Mouse (Mus musculus) cerebellum, adult 9-10 months (tissue): Measurements from ENCODE around the gene Klf15.

Experiments
- DNase-seq: peaks from one replicate; pipeline ENCODE4 v3.0.0; 2022

Klf15 gene

DNA sequence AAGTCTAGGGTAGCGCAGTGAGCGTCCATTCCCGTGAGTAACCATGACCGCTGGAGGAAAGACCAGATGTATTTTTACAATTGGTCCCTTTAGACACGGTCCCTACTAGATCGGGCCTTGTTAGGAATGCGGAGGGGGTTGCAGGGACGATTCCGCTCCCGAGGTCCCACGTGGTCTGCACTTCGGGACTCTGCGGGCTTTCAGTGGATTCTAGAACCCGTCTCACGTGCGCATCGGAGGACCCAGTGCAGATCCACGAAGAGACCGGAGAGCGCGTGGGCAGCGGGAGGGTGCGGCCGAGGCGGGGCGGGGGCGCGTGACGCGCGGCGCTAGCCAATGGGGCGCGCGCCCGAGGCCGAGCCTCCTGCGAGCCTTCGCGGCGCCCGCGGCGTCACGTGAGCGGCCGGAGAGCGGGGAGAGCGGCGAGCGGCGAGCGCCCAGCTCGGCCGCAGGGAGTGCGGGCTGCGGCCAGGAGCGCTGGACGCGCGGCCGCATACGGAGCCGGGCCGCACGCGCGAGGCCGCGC, at the start of gene Klf15:
Klf15 (plus strand) TSS at position 396 of the 526 bp plus-strand sequence.
- peak; percentile 84 for DNase-seq

DNA sequence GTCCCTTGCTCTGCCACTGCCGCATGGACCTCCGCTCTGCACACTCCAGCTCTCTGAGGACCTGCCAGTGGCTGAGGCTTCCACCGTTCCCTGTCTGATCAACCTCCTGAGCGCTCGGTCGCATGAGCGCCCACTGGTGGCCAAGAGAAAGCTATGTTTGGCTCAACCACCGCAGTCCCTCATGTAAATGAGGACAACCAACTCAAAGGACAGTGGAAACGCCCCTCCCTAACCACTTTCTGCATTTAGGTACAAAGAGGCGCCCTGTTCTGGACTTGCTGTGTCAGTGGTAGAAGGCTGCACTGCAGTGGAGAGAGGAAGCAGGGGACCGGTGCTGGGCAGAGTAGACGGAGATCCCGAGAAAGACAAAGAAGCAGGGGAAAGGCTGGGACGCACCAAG, 39.8 kb upstream of the Klf15 start:
- peak; percentile 72 for DNase-seq

DNA sequence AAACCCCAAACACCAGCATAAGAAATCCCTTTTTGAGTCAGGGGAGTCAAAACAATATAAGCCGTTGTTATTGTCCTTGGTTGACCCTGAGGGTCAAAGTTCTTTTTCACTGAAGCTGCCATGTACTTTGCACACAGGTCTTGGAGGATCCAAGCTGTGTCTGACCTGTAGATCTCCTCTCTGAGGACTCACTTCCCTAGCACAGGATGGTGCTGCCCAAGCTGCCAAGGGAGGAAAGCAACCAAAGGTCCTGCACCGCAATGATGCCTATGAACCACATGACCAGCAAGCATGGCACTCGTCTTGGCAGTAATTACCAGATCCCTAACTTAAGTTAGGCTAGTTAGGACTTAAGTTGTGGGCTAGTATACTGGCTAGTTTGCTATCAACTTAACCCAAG, 37.0 kb upstream of the Klf15 start:
- DNase-seq, result no peak

DNA sequence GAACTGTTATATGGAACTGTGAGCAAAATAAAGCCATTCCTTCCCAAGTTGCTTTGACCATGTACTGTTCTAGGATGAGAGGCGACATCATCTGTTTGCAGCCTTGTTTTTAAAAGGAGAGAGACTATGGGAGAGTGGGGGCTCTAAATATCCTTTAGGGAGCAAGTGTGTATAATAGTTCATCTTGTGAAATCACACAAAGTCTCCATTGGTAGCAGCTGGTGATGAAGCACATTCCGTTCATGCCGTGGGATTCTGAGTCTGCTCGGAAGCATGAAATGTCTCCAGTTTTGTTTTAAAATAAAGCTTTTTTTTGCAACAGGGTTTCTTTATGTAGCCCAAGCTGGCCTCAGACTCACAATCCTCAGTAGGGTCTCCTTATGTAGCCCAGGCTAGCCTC, 36.4 kb upstream of the Klf15 start:
- DNase-seq, result no peak

DNA sequence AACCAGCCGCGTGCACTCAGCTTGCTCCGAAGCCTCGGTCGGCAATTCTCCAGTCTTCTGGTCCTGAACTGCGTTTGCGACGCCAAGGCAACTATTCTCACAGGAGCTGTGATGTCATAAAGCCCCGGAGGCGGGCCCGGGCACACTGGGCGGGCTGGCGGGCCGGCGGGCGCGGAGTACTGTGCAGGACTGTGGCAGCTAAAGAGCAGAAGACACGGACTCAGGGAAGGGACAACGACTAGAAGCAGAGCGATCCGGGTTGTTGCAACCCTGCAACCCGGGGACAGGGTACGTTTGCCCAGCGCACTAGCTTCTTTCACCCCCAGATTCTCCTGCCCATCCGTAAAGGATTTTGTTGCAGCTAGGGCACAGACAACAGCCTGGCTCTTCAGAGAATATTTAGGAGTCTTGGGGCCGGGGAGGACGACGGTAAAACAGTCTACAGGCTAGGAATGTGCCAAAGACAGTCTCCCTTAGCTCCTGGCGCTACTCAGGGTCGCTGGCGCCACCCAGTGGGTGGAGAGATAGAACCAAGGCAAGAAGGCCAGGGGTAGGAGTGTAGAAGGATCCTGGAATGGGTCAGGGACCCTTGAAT, 33.9 kb upstream of the Klf15 start, which contains the start of gene Cfap100:
Cfap100 (minus strand) TSS at position 418 of the 595 bp plus-strand sequence.
- DNase-seq, result peak; percentile 71

DNA sequence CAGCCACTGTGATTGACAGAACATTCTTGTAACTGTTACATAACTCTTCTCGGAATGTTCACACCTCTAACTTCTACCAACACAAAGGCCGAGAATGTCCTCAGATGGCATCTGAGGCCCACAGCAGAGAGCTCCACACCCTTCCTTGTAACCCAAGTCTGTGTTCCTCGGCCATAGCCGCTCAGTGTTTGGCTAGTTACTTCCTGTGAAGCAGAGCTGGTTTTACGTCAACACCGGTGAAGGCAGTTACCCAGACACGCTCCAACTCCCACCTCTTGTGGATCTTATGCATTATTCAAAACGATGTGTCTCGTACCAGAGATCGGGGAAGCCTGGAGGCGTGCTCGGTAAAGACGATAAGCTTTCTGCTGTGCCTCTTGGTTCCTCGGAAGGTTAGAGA, 32.5 kb upstream of the Klf15 start:
- no peak for DNase-seq

DNA sequence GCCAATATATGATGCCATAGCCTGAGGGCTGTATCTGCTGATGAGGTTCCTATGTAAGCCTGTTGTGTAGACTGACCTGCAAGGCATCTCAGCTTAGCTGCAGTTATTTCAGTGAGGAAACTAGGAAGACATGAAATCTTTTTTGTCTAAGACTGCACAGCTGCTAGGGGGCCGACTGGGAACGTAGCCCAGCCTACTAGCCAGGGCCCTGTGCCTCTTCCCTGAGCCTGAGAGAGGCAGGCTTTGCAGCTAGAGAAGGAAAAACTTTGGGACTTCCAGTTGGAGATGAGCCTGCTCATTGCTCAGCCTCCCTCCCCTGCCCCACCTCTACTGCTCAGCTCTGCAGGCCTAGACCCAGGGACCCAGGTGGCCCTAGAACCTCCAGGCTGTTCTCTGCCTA, 30.9 kb upstream of the Klf15 start:
- no peak for DNase-seq

DNA sequence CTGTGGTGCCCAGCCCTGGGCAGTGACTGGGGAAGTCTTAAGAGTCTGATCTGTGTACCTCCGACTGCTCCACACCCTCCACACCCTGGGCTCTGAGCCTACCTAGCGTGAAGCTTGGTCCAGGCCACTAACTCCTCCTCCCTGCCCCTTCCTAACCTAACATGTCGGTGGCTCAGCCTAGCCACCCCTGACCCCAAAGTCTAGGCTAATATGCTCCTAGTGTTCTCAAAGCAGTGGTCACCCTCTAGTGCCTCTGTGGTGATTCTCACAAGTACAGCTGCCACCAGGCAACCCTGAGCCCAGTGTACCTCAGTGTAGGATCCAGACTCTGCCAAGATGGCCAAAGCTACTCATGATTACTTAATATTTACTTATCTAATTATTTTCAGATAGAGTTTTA, 27.7 kb upstream of the Klf15 start:
- DNase-seq, result peak; percentile 23

DNA sequence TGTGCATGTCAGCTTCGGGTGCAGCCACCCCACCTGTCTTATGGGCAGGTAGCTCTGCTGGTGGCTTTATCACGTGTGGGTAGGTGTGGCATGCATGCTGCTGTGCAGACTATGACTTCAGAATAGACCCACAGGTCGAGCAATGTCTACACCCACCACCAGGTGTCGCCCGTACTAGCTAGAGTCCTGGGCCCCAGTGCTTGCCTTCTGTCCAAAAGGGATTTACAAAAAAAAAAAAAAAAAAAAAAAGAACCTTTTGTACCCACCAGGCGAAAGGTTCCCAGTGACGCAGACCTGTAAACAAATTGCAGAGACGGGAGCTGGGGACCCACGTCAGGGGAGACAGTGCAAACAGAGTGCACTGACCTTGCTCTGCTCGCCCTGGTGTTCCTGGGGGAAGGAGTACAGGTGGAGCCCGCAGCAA, 27.2 kb upstream of the Klf15 start:
- peak; percentile 87 for DNase-seq

DNA sequence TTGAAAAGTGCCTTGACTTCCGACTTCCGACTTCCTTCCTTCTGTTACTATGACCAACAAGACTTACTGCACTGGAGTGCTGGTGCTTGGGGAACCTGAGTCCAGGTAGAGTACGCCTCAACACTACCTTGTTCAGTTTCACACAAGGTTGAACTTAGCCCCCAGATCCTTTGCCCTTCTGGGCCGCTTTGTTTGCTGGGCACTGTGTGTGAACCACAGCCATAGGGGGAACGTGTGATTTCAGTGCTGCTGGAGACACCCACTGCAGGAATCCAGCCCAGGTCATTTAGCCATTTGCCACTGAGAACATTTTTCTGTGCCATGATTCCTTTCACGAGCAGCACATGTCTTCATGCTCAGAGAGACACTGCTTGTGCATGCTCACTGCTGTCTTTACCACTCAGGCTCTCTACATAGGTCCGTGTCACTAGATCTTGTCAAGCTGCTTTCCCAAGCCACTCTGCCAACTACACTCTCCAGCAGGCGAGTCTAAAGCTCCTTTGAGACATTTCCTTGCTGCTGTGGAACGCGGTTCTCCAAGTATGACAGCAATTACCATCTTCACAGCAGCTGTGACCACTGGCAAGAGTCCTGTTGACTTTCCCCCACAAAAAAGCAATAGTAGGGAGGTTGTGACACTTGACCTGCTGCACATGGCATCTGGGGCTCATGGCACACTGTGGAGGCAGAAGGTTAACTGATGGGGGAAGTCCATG, 26.0 kb upstream of the Klf15 start:
- no peak for DNase-seq

DNA sequence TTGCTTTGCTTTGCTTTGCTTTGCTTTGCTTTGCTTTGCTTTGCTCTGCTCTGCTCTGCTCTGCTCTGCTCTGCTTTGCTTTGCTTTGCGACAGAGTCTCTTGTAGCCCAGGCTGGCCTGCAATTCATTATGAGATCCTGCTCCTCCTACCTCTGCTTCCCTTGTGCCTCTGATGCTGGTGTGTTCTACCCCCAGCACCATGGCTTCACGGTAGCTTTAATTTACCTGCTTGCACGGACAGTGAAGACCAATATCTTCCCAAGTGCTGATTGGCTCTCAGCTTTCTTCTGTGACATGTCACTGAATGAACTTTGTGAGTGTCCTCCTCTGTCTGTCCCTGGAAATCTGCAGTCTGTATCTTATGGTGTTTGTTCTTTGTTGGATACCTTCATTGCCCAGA, 25.3 kb upstream of the Klf15 start:
- no peak for DNase-seq

DNA sequence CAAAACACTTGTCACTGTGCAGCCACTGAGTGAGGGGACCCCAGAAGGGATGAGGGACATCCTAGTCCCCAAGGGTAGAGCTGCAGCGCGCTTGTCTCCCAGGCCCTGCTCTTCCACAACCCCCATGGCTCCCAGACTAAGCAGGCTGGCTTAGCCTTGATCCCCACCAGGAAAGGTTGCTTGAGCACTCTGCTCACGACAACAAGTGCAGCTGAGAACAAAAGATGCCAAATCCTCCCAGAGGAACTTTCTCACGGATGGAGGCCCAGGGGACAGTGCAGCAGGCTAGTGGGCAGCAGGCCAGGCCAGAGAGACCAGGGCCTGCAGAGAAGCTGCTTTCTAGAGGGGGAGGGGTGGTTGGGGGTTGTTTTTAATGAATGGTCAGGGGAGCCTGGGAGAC, 15.5 kb upstream of the Klf15 start:
- DNase-seq, result no peak

DNA sequence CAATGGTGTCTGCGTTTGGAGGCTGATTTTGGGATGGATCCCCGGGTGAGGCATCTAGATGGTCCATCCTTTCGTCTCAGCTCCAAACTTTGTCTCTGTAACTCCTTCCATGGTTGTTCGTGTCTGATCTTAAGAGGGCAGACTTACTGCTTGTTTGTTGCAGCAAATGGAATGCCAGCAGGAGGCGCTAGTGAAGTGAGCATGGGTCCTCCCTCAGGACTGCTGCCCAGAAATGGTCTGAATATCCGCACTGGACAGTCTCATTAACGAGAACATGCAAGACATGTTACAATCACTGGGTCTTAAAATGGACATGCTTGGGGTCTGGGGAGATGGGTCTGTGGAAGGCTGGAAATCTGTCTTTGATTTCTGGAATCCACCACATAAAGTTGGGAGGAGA, 12.2 kb upstream of the Klf15 start:
- peak; percentile 91 for DNase-seq

DNA sequence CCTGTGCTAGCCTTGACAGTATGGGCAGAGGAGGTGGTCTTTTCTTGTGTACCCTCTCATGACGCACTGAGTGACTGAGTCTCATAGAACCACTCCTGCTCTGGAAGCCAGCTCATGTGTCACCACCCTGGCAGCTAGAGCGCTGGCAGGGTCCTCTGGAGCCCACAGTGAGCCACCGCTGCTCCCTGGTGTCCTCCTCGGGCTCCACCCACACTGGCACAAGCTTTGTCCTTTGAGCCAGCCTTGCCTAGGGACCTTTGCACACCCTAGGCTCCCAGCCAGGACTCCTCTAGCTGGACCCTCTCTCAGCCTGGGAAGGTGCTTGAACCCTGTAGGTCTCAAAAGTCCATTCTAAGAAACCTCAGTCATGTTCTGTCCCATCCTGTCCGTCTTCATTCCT, 11.7 kb upstream of the Klf15 start:
- peak; percentile 36 for DNase-seq

DNA sequence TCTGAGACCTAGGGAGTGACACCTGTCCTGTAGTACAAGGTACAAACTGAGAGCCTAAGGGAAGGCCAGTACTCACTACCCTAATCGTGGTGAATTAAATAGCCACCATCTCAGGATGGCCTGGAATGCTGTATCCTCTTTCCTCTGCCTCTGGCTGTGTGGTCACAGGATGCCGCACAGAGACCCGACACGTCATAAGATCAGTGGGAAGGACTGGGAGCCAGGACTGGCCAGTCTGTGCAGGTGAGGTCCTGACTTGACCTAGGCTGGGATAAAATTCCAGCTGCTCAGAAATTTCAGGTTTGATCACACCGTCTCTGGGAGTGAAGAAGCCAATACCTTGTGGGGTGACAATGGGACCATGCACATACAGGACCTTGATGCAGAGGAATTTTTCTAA, 10.9 kb upstream of the Klf15 start:
- DNase-seq, result no peak

DNA sequence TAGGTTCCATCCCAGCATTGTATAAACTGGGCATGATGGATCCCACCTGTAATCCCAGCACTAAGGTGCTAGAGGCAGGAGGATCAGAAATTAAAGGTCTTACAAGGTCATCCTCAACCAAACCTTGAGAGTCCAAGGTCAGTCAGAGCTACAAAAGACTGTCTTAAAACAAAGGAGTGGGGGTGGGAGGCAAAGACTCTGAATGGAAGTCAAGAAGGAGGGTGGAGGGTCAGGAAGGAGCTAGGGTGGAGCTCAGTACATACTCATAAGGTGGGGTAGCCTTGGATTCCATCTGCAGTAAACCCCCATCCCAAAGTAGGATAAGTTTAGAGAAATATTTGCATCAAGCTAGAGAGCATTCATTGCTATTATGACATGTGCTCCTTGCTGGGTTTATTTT, 9.8 kb upstream of the Klf15 start:
- DNase-seq, result no peak

DNA sequence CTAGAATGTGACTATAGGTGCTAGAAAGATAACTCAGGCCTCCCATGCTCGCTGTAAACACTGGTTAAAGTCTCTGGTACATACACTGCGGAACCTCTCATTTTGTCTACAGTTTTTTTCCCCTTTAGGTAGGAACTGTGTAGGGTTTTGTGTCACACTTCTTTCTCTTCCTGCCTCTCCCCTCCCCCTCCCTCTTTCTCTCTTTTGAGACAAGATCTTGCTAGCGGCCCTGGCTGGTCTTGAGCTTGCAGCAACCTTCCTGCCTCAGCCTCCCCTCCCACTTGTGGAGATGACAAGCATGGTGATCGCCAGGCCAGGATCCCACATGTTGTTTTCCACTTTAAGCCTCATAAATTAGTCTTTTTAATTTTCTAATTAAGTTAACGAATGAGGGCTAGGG, 8.6 kb upstream of the Klf15 start:
- no peak for DNase-seq

DNA sequence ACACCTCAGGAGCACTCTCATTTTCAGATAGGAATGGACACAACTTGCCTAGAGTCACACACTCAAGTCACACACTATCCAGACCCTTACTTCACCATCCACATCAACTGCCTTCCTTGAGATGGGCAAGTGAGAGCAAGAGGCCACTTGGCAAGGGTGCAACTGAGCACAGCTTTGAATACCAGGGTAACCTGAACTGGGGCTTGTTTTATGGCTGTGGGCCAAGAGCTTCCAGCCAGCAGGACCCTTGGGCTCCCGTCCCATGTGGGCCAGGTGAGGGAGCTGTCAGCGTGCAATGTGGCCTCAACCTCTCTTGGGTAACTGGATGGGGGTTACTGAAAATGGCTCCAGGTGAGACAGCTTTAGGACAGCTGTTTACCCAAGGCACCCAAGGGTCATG, 5.0 kb upstream of the Klf15 start:
- DNase-seq, result no peak

DNA sequence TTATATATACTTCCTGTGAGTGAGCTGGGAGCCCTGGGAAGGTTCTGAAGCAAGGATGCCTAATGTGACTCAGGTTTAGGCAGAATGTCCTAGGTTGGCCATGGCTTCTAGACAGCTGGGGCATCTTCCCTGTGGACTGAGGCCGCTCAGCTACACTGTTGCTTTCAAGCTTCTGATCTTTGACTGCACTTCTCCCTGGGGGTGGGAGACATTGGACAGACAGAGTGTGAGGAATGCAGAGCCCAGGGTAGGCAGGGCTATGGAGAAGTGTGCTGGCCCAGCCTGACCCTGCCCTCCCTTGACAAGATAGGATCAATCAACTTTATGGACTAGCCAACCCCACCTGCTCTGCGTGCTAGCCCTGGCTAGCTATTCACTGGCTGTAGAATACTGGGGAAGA, 1.2 kb upstream of the Klf15 start:
- no peak for DNase-seq

DNA sequence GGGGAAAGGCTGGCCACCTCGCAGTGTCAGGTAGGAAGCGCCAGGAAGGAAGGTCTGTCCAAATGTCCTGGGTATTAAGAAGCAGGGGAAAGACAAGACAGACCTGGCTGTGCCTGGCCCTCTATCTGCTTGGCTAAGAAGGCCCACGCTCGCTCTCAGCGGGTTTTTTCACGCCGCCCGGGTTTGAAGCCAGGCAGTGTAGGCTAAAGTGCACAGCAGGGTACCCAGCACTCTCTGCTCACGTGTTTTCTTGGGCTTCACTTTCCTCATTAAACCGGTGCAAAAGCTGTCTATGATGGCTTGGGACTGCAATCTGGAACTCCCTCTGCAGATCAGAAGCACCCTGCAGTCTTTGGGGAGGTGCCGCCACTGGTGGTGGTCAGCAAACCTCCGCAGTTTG, 605 bp upstream of the Klf15 start:
- peak; percentile 54 for DNase-seq

DNA sequence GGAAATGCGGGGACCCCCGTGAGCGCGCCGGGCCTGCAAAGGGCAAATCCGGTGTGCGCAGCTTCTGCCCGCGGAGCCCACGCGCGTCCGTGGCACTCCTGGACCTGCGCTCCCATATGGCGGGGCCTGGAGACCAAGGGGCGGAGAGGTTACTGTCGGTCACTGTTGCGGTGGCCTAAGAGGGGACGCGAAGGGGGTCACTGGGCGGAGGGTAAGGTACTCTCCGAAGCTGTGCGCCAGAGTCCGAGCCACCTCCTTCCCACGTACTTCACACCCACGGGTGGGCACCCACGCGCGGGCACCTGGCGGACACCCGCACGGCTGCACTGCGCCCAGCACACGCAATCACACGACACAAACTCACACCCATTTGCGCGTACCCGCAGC, 458 bp downstream of the Klf15 start:
- peak; percentile 50 for DNase-seq

DNA sequence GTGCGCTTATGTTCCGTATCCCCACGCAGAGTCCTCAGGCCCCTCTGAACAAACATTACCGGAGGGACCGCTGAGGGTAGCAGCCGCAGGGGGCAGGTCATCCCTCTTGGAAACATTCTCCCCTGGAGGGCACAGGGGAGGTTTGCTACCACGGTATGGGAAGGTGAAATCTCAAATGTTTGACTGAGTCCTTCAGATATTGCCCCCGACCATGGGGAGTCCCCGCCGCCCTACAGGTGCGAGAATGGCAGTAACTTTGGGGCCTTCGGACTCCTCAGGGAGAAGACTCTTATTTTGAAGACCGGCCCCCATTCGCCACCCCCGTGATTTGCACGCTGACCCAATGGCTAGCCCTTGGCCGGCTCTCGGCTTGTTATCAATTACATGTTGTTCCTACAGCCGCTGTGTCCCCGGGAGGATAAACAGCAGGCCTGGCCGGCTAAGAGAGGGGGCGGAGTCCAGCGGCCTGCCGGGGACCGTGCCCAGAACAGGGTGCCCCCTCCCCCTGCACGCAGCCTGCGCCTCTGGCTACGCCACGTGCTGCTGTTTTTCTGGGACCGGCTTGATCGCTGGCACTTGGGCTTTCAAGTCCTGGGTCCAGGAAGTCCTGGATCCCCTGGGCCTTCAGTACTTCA, 969 bp downstream of the Klf15 start:
- peak; percentile 81 for DNase-seq

DNA sequence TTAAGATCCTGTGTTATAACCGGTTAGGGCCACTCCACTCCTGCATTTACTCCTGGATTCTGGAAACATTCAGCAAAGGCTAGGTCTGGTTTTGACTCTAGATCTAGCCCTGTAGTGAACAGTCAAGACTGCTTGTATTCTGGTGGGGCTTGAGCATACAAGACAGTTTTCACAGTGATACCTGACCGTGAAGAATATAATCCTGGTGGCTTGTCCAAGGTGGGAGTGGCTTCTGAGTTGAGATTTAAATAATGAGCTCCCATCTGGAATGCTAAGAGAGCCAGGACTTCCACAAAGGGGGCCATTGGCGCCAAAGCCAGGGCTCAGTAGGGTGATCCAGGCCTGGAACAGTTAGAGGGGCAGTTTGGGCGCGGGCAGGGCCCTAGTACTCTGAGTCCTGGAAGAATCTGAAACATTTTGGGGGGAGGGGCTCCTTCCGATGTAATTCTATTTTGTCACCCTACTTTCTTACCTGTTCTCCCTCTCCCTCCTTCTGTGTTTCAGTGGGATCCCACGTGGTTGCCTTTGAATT, 1.6 kb downstream of the Klf15 start:
- DNase-seq, result no peak
